Mouse (Mus musculus): Measurements from ENCODE around the gene Pibf1. TPM values are rescaled to one million over a fixed set of nuclear protein-coding genes. Genes with fewer than 3 reads are reported as not detected.

Gene Pibf1
- total RNA-seq, 2 experiments from 2014 or later: 14.3 to 16.2 TPM

GRCm38 (mm10) chr14:99274056-99274455, 174.8 kb downstream of the Pibf1 start:
- no peak for DNase-seq

- no peak for DNase-seq
These were observed 176.6 kb downstream of the Pibf1 start for GRCm38 (mm10) chr14:99275827-99276226.

- no peak for DNase-seq
These were observed 179.1 kb downstream of the Pibf1 start for GRCm38 (mm10) chr14:99278312-99278711.

- no peak for DNase-seq
These were observed 179.7 kb downstream of the Pibf1 start for GRCm38 (mm10) chr14:99278763-99279486.

GRCm38 (mm10) chr14:99280399-99280798, 181.2 kb downstream of the Pibf1 start:
- no peak for DNase-seq

- no peak for DNase-seq
These were observed 181.7 kb downstream of the Pibf1 start for GRCm38 (mm10) chr14:99280825-99281433.

- DNase-seq: no peak
These were observed 186.3 kb downstream of the Pibf1 start for GRCm38 (mm10) chr14:99285486-99285885.

GRCm38 (mm10) chr14:99292176-99292575, 193.0 kb downstream of the Pibf1 start:
- DNase-seq: no peak

GRCm38 (mm10) chr14:99294424-99294823, 195.2 kb downstream of the Pibf1 start:
- DNase-seq: no peak

- DNase-seq: no peak
These were observed 196.6 kb downstream of the Pibf1 start for GRCm38 (mm10) chr14:99295606-99296341.

GRCm38 (mm10) chr14:99298385-99299021, 199.3 kb downstream of the Pibf1 start, which contains the start of gene Klf5:
TSS of gene Klf5 (plus strand) at chr14:99298691.
- peak; percentile 89 to 90 for DNase-seq

GRCm38 (mm10) chr14:99299022-99299481, 199.8 kb downstream of the Pibf1 start:
- peak; percentile 38 to 50 for DNase-seq

- peak; percentile 10 to 22 for DNase-seq
These were observed 200.5 kb downstream of the Pibf1 start for GRCm38 (mm10) chr14:99299701-99300191.

GRCm38 (mm10) chr14:99301472-99301871, 202.2 kb downstream of the Pibf1 start:
- DNase-seq: no peak

Other genes with a start within 250 kb of the Pibf1 start
- gene Rpl36a-ps1, start 105.1 kb upstream of the Pibf1 start, total RNA-seq (2021): 1 to 10 TPM in 1 of 2 experiments, not detected in 1; 2.6 TPM
- 10 to 100 TPM; 70.2 to 71.4 TPM for gene Mzt1, start 53.3 kb upstream of the Pibf1 start, total RNA-seq (2021)
- gene Bora, start 53.2 kb upstream of the Pibf1 start, total RNA-seq (2021): 1 to 10 TPM; 2.6 to 2.7 TPM
- gene Dis3, start 346 bp downstream of the Pibf1 start, total RNA-seq (2021): 10 to 100 TPM; 18.6 to 20.4 TPM
- gene Klf5, start 199.3 kb downstream of the Pibf1 start, total RNA-seq (2021): 1 to 10 TPM; 5.5 to 6.4 TPM